Mouse (Mus musculus) midbrain, embryonic 14.5 days (tissue): ENCODE measurements around the gene Bicral. TPM values are rescaled to one million over a fixed set of nuclear protein-coding genes. Genes with fewer than 3 reads are reported as not detected.

Experiments
- ATAC-seq: fragments of 200-750 bp; cut with Nextera tagmentation; 2 replicates; pipeline ENCODE4 v1.8.0; 2017; ENCODE audit warnings: moderate number of reproducible peaks, moderate library complexity; ENCODE audit not compliant: low FRiP score, low TSS enrichment
- DNase-seq: peaks from one replicate; pipeline ENCODE4 v3.0.0-alpha.2; 2015
- H3K27ac ChIP-seq: fragments of 300-500 bp; sonication (generic); replicated peaks from 2 replicates; pipeline ENCODE4 v1.5.1; 2014; ENCODE audit warnings: mild to moderate bottlenecking, low read depth, low read length, moderate library complexity
- H3K27me3 ChIP-seq: fragments of 300-500 bp; sonication (generic); 2 replicates; pipeline ENCODE4 v1.6.1; 2014; ENCODE audit warnings: low read length, control low read depth, mixed read lengths; ENCODE audit not compliant: control insufficient read depth, insufficient read depth
- H3K36me3 ChIP-seq: fragments of 300-500 bp; sonication (generic); 2 replicates; pipeline ENCODE4 v1.6.1; 2014; ENCODE audit warnings: low read length, control low read depth; ENCODE audit not compliant: control insufficient read depth, insufficient read depth
- H3K4me1 ChIP-seq: fragments of 300-500 bp; sonication (generic); 2 replicates; pipeline ENCODE4 v1.6.1; 2014; ENCODE audit warnings: mild to moderate bottlenecking, antibody characterized with exemption, low read length, control low read depth; ENCODE audit not compliant: control insufficient read depth, insufficient read depth
- H3K4me2 ChIP-seq: fragments of 300-500 bp; sonication (generic); 2 replicates; pipeline ENCODE4 v1.6.1; 2014; ENCODE audit warnings: mild to moderate bottlenecking, low read length, moderate library complexity
- H3K4me3 ChIP-seq: fragments of 300-500 bp; sonication (generic); replicated peaks from 2 replicates; pipeline ENCODE4 v1.5.1; 2014; ENCODE audit warnings: low read depth, low read length
- H3K9ac ChIP-seq: fragments of 300-500 bp; sonication (generic); replicated peaks from 2 replicates; pipeline ENCODE4 v1.6.1; 2014; ENCODE audit warnings: mild to moderate bottlenecking, low read length, moderate library complexity
- H3K9me3 ChIP-seq: fragments of 300-500 bp; sonication (generic); 2 replicates; pipeline ENCODE4 v1.6.1; 2016; ENCODE audit warnings: low read length, control low read depth, mixed read lengths; ENCODE audit not compliant: control insufficient read depth
- WGBS: fragments of 180-500 bp; shearing (Covaris S2); extraction: QIAGEN DNeasy Blood & Tissue Kit; methylation state at CpG from one replicate; pipeline ENCODE4 v1.1.7; 2014; 5-methylcytosine and 5-hydroxymethylcytosine counted together
- polyA plus RNA-seq: library from polyadenylated mRNA; unstranded; fragments of >200 nt; fragmentation: Nextera tagmentation; extraction: Ambion mirVana; gene quantifications from 2 replicates; pipeline ENCODE4 v1.2.1, GENCODE M21; 2014

Gene Bicral
- polyA plus RNA-seq, 1 experiment from 2014 or later: 11.6 TPM

DNA sequence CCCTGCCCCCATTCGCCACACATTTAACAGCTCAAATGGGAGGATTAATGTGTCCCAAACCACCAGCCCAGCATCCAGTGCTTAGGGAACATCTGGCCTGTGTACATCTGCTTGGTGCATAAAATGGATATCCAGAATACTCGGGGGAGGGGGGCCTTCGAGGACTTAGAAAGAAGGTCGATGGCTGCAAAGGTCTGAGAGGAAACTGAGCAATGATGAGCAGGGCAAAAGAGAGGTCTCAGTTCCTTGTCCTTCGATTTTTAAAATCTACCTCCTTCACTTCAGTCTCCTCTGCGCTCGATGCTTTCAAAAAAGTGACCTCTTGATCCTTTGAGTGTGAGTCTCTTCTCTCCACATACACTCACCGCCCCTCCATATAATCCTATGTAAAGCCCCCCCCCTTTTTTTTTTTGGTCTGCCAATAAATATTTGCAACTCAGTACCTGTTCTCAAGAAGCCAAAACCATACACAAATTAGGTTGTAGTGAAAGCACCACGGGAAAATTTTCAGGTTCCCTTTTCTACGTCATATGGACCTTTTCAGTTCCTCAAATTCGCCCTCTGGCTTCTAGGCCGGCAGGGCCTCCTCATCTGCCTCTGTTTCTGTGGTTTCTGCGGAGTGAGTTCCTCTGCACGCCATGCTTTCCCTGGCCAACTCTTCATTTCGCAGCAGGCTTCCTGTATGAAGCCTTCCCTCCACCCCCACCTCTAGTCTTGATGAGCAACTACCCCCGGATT is 107.1 kb downstream of the Bicral start:
- ATAC-seq: no peak
- no peaks in the 10 kb centered on the region for H3K27me3 ChIP-seq
- H3K4me3 ChIP-seq: peak overlapping the region; percentile 76
- no peaks in the 10 kb centered on the region for H3K9me3 ChIP-seq
- H3K9ac ChIP-seq: peak overlapping the region; percentile 64
- 29% methylated on average over 16 of the region's 16 CpGs for WGBS
- DNase-seq: no peak
- H3K27ac ChIP-seq: peak overlapping the region; percentile 86
- peaks cover 12% of the 10 kb centered on the region for H3K4me1 ChIP-seq
- peaks cover 11% of the 10 kb centered on the region; the same call in 1 of the 2 replicates for H3K36me3 ChIP-seq
- H3K4me2 ChIP-seq: peak overlapping the region; percentile 78

DNA sequence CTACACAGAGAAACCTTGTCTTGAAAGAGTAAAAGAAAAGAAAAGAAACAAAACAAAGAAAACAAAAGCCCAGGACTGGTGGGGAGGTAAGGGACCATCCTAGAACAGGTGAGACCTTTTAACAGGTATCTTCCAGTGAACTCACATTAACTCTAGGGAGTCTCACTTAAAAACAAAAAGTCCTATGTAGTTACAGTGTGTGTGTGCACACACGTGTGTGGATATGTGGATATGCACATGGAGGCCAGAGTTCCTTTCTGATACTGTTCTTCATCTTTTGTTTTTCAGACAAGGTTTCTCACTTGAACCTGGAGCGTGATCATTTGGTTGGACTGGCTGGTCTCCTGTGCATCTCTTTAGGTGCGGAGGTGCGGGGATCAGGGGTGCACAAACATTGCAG is 107.7 kb downstream of the Bicral start:
- H3K27me3 ChIP-seq: no peaks in the 10 kb centered on the region
- H3K36me3 ChIP-seq: peaks cover 11% of the 10 kb centered on the region; the same call in 1 of the 2 replicates
- H3K27ac ChIP-seq: no peak overlapping the region
- peak overlapping the region; percentile 78 for H3K4me2 ChIP-seq
- ATAC-seq: no peak
- 94% methylated on average over 4 of the region's 4 CpGs for WGBS
- peaks cover 12% of the 10 kb centered on the region for H3K4me1 ChIP-seq
- no peaks in the 10 kb centered on the region for H3K9me3 ChIP-seq
- H3K4me3 ChIP-seq: no peak overlapping the region
- peak overlapping the region; percentile 64; the same call in 1 of the 2 replicates for H3K9ac ChIP-seq
- DNase-seq: no peak

GRCm38 (mm10) chr17:46749282-46749681 is 109.0 kb downstream of the Bicral start:
- 92% methylated on average over 5 of the region's 5 CpGs for WGBS
- no peak overlapping the region for H3K27ac ChIP-seq
- no peak for DNase-seq
- H3K4me3 ChIP-seq: no peak overlapping the region
- H3K9ac ChIP-seq: no peak overlapping the region
- ATAC-seq: no peak
- H3K9me3 ChIP-seq: no peaks in the 10 kb centered on the region
- H3K4me1 ChIP-seq: peaks cover 12% of the 10 kb centered on the region
- no peak overlapping the region for H3K4me2 ChIP-seq
- H3K36me3 ChIP-seq: peaks cover 16% of the 10 kb centered on the region; the same call in 1 of the 2 replicates
- H3K27me3 ChIP-seq: no peaks in the 10 kb centered on the region

Other genes with a start within 250 kb of the Bicral start
- gene Ptk7, start 229.0 kb downstream of the Bicral start, polyA plus RNA-seq: 19.6 and 20.0 TPM in 2 replicates
- 32.8 and 33.4 TPM in 2 replicates for gene Klc4, start 212.5 kb downstream of the Bicral start, polyA plus RNA-seq
- 73.2 and 78.0 TPM in 2 replicates for gene Mrpl2, start 212.3 kb downstream of the Bicral start, polyA plus RNA-seq
- gene Cul7, start 208.1 kb downstream of the Bicral start, polyA plus RNA-seq: 32.3 and 32.9 TPM in 2 replicates
- 35.3 and 40.5 TPM in 2 replicates for gene Rrp36, start 184.1 kb downstream of the Bicral start, polyA plus RNA-seq
- 240 and 297 TPM in 2 replicates for gene Mea1, start 179.7 kb downstream of the Bicral start, polyA plus RNA-seq
- 141 and 150 TPM in 2 replicates for gene Klhdc3, start 177.6 kb downstream of the Bicral start, polyA plus RNA-seq
- 68.3 and 81.4 TPM in 2 replicates for gene Ppp2r5d, start 153.4 kb downstream of the Bicral start, polyA plus RNA-seq
- 20.2 and 24.5 TPM in 2 replicates for gene Pex6, start 147.0 kb downstream of the Bicral start, polyA plus RNA-seq
- gene Gnmt, start 129.3 kb downstream of the Bicral start, polyA plus RNA-seq: 0.71 and 0.85 TPM in 2 replicates
- gene Cnpy3, start 106.3 kb downstream of the Bicral start, polyA plus RNA-seq: 57.3 and 59.5 TPM in 2 replicates
- 0.22 TPM in 1 of 2 replicates, not detected in the other for gene Ptcra, start 94.8 kb downstream of the Bicral start, polyA plus RNA-seq
- 56.7 and 64.7 TPM in 2 replicates for gene 2310039H08Rik, start 85.8 kb downstream of the Bicral start, polyA plus RNA-seq
- 74.3 and 96.8 TPM in 2 replicates for gene Rpl7l1, start 75.8 kb downstream of the Bicral start, polyA plus RNA-seq
- 62.8 and 67.6 TPM in 2 replicates for gene Tbcc, start 32.2 kb upstream of the Bicral start, polyA plus RNA-seq
- gene Prph2, start 52.0 kb upstream of the Bicral start, polyA plus RNA-seq: not detected in 2 replicates
- gene Ubr2, start 152.1 kb upstream of the Bicral start, polyA plus RNA-seq: 19.7 and 24.1 TPM in 2 replicates